Mouse (Mus musculus): ENCODE results near the gene Cd52.

DNA sequence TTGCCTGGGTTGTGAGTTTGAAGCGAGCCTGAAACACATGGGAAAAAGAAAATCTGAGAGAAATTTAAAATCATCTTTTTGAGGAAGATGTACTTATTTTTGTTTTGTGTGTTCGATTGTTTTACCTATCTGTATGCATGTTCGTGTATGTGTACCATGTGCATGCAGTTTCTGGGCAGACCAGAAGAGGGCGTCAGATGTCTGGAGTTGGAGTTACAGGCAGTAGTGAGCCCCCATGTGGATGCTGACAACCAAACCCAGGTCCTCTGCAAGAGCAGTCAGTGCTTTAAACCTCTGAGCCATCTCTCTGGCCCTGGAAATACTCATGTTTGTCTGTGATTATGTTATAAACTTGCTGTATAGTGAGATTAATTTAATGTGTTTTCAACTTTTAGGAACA, 9.9 kb downstream of the Cd52 start:
- TF ChIP-seq CTCF (IDR thresholded peaks at IDR 0.05; ENCODE audit: low read depth, low read length) (0 out of 2 replicates have a peak, but pooled peaks have one; percentile 20), GATA2 (IDR thresholded peaks at IDR 0.05; ENCODE audit: borderline replicate concordance, low read depth, low read length) (no peak), GATA1 (IDR thresholded peaks at IDR 0.05; ENCODE audit: borderline replicate concordance, low read length) (no peak), POLR2AphosphoS5 (IDR thresholded peaks at IDR 0.05; ENCODE audit: insufficient replicate concordance, low read depth, low read length) (no peak), TAL1 (conservative IDR thresholded peaks at IDR 0.05; ENCODE audit: low read depth, low read length) (no peak)

All from G1E (cell line).